Mouse (Mus musculus) heart, embryonic 16.5 days (tissue): ENCODE data around the gene Hspa12a. TPM values are rescaled to one million over a fixed set of nuclear protein-coding genes. Genes with fewer than 3 reads are reported as not detected.

ENCODE experiments used
- ATAC-seq: fragments of 200-750 bp; cut with Nextera tagmentation; replicated peaks from 2 replicates; pipeline ENCODE4 v1.8.0; 2017; ENCODE audit warnings: moderate number of reproducible peaks; ENCODE audit not compliant: insufficient read depth, low FRiP score; ENCODE audit errors: extremely low read depth
- H3K27ac ChIP-seq: fragments of 300-500 bp; sonication (generic); 2 replicates; pipeline ENCODE4 v1.5.1; 2014; ENCODE audit warnings: mild to moderate bottlenecking, low read length, control low read depth, moderate library complexity
- H3K27me3 ChIP-seq: fragments of 300-500 bp; sonication (generic); 2 replicates; pipeline ENCODE4 v1.6.1; 2014; ENCODE audit warnings: low read length, mixed read lengths; ENCODE audit not compliant: control insufficient read depth, insufficient read depth
- H3K36me3 ChIP-seq: fragments of 300-500 bp; sonication (generic); 2 replicates; pipeline ENCODE4 v1.6.1; 2014; ENCODE audit not compliant: control insufficient read depth, insufficient read depth
- H3K4me1 ChIP-seq: fragments of 300-500 bp; sonication (generic); 2 replicates; pipeline ENCODE4 v1.6.1; 2014; ENCODE audit warnings: low read length, mixed read lengths; ENCODE audit not compliant: control insufficient read depth, insufficient read depth
- H3K4me2 ChIP-seq: fragments of 300-500 bp; sonication (generic); 2 replicates; pipeline ENCODE4 v1.6.1; 2014; ENCODE audit warnings: low read depth, mild to moderate bottlenecking, control low read depth, low read length
- H3K4me3 ChIP-seq: fragments of 300-500 bp; sonication (generic); 2 replicates; pipeline ENCODE4 v1.5.1; 2014; ENCODE audit warnings: mild to moderate bottlenecking, control low read depth, low read length
- H3K9ac ChIP-seq: fragments of 300-500 bp; sonication (generic); 2 replicates; pipeline ENCODE4 v1.6.1; 2014; ENCODE audit warnings: low read length, control low read depth
- H3K9me3 ChIP-seq: fragments of 300-500 bp; sonication (generic); replicated peaks from 2 replicates; pipeline ENCODE4 v1.6.1; 2016; ENCODE audit warnings: low read length; ENCODE audit not compliant: control insufficient read depth
- WGBS: fragments of 180-500 bp; shearing (Covaris S2); extraction: QIAGEN DNeasy Blood & Tissue Kit; methylation state at CpG from one replicate; pipeline ENCODE4 v1.1.7; 2014; 5-methylcytosine and 5-hydroxymethylcytosine counted together
- polyA plus RNA-seq: library from polyadenylated mRNA; unstranded; fragments of >200 nt; fragmentation: Nextera tagmentation; extraction: Ambion mirVana; gene quantifications from 2 replicates; pipeline ENCODE4 v1.2.1, GENCODE M21; 2015

The Hspa12a gene
- polyA plus RNA-seq, 1 experiment from 2014 or later: 13.7 TPM

DNA sequence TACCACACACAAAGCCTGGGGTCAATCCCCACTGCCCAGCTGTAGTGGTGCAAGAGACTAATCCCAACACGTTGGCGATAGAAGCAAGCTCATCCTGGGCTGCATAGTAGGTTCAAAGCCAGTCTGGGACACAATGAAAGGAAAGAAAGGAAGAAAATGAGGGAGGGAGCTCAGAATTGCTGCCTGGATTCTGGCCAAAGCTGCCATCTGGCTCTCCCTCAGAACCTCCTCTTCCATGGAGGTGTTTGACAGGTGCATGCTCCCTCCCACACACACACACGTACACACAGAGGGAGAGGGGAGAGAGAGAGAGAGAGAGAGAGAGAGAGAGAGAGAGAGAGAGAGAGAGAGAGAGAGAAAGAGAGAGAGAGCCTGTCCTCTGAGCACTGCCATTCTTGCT lies 47.2 kb downstream of the Hspa12a start:
- 88% methylated on average over 2 of the region's 3 CpGs for WGBS
- Histone ChIP-seq H3K4me3 (no peak overlapping the region), H3K9ac (no peak overlapping the region), H3K4me2 (no peak overlapping the region), H3K36me3 (no peaks in the 10 kb centered on the region), H3K27me3 (no peaks in the 10 kb centered on the region), H3K27ac (no peak overlapping the region), H3K9me3 (peaks cover 6% of the 10 kb centered on the region), H3K4me1 (no peaks in the 10 kb centered on the region)
- no peak for ATAC-seq

DNA sequence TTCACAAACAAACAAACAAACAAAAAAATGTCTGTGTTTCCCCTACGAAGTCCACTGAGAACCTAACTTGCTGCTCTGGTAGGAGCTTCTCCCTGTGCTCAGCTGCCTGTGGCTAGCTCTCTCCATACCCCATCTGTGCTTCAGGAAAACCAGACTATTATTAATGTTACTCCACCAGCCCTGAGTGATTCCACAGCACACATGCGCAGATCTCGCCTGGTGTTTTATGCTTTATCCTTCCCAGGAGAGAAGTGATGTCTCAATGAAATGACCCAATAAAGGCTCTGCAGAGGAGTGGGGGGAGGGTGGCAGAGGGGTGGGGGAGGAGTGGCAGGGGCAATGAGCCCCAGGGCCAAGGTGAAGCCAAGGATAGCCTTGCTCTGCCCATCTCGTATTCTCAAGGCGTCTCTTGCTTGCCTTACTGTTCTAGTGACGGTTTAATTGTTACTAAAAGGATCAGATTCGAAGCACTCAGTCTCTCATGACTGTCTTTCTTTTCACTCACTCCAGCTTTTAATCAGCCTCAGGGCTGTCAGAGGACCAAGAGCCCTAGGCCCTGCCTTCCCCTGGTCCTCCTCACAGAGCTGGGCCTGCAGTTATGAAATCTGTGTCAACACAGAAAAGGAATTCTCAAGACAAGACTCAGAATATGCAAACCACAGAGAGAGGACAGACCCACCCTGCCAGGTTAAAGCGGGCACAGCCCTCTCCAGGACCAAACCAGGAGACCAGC lies 54.0 kb downstream of the Hspa12a start:
- Histone ChIP-seq H3K27ac (no peak overlapping the region), H3K4me3 (no peak overlapping the region), H3K4me1 (no peaks in the 10 kb centered on the region), H3K27me3 (no peaks in the 10 kb centered on the region), H3K36me3 (no peaks in the 10 kb centered on the region), H3K4me2 (no peak overlapping the region), H3K9ac (no peak overlapping the region), H3K9me3 (no peaks in the 10 kb centered on the region)
- 73% methylated on average over 8 of the region's 8 CpGs for WGBS
- no peak for ATAC-seq

DNA sequence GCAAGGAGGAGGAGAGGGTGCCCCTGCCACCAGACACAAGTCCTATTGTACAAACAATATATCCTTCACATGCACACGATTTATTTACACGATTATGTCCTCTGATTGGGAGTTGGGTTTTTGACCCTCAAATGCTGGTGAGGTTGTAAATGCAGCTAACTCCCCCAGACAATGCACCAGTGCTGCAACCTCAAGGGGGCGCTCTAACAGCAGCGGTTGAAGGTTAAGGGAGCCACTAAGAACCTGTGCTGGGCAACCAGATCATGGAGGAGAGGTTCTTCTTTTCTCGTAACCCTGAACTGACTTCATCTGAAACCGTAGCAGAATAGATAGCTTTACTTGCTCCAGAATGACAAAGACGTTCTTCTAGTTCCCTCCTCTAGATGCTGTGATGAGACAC lies 57.0 kb downstream of the Hspa12a start:
- H3K9ac ChIP-seq: no peak overlapping the region
- no peak overlapping the region for H3K4me2 ChIP-seq
- H3K27me3 ChIP-seq: no peaks in the 10 kb centered on the region
- no peaks in the 10 kb centered on the region for H3K9me3 ChIP-seq
- 66% methylated on average over 7 of the region's 7 CpGs for WGBS
- no peak for ATAC-seq
- peaks cover 10% of the 10 kb centered on the region for H3K4me1 ChIP-seq
- H3K4me3 ChIP-seq: no peak overlapping the region
- no peaks in the 10 kb centered on the region for H3K36me3 ChIP-seq
- no peak overlapping the region for H3K27ac ChIP-seq

DNA sequence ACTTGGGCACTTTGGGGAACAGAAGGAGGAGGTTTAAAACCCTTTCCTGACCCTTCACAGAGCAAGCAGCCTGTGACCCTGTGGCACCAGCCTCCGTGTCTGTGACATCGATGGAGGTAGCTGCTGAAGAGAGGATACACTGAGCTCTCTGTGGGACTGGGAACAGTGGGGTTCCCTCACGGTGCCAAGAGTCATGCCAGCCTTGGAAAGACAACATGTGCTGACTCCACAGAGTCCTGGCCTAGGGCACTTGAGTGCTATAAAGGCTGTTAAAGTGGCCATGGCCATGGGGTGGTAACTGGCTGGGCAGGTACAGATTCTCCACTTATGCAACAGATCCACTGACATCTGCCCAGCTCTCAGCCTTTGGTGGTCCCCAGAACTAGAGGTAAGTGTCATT lies 60.0 kb downstream of the Hspa12a start:
- no peak overlapping the region for H3K4me3 ChIP-seq
- H3K9ac ChIP-seq: no peak overlapping the region
- H3K27ac ChIP-seq: no peak overlapping the region
- H3K4me2 ChIP-seq: no peak overlapping the region
- no peaks in the 10 kb centered on the region for H3K9me3 ChIP-seq
- H3K36me3 ChIP-seq: no peaks in the 10 kb centered on the region
- peaks cover 18% of the 10 kb centered on the region for H3K4me1 ChIP-seq
- no peaks in the 10 kb centered on the region for H3K27me3 ChIP-seq
- no peak for ATAC-seq
- 82% methylated on average over 3 of the region's 3 CpGs for WGBS

DNA sequence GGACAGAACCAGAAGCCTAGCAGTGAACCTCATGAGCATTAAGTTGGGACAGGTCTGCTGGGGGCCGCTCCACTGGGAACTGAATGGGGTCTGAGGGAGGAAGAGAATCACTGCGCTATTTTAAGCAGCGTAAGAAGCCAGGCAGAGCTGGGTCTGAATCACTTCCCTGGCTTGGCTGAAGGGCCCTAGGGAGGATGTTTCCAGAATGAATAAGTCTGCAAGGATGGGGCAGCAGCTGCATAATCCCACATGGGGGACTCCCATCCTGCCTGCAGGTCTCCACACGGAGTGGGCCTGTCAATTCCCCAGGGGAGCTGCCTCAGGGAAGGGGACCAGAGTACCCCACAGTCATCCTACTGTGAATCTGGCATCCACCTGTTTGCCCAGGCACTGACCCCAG lies 61.1 kb downstream of the Hspa12a start:
- ATAC-seq: peak; percentile 42; the same call in 1 of the 2 replicates
- WGBS: 22% methylated on average over 4 of the region's 4 CpGs
- Histone ChIP-seq H3K9me3 (no peaks in the 10 kb centered on the region), H3K36me3 (no peaks in the 10 kb centered on the region), H3K27me3 (no peaks in the 10 kb centered on the region), H3K4me2 (no peak overlapping the region), H3K27ac (0 out of 2 replicates have a peak overlapping the region, but pooled peaks have one; percentile 14), H3K4me3 (no peak overlapping the region), H3K9ac (no peak overlapping the region), H3K4me1 (peaks cover 23% of the 10 kb centered on the region)

DNA sequence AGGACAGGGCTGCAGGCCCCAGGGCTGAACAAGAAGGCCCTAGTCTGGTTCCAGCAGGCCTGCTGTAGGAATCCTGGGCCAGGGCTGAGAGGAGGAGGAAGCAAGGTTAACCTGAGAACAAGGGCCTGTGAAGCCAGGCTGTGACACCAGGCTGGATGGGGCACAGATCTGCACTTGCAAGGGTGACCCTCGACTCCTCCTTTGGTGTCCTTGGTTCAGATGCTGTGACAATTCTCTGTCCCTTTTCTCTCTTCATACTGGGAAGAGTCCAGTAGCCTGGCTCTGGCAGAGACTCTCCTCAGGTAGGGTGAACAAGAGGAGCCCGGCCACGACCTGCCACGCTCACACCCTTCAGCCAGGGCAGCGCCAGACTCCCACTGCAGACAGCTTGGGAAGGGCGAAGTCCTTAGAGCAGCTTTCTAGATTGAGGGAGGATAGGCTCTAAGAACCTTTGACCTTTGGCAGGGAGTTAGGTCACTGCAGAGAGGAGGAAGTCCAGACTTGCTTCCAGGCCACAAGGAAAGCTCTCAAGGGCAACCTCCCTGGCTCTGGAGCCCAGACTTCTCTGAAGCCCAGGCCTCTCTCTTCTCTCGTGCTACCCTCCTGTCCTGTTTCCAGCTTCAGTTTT lies 64.0 kb downstream of the Hspa12a start:
- H3K4me1 ChIP-seq: peaks cover 23% of the 10 kb centered on the region
- no peaks in the 10 kb centered on the region for H3K9me3 ChIP-seq
- H3K4me3 ChIP-seq: no peak overlapping the region
- no peaks in the 10 kb centered on the region for H3K27me3 ChIP-seq
- H3K9ac ChIP-seq: peak overlapping the region; percentile 34; the same call in 1 of the 2 replicates
- 0 out of 2 replicates have a peak overlapping the region, but pooled peaks have one; percentile 3 for H3K27ac ChIP-seq
- 84% methylated on average over 7 of the region's 7 CpGs for WGBS
- H3K36me3 ChIP-seq: no peaks in the 10 kb centered on the region
- no peak for ATAC-seq
- H3K4me2 ChIP-seq: no peak overlapping the region

DNA sequence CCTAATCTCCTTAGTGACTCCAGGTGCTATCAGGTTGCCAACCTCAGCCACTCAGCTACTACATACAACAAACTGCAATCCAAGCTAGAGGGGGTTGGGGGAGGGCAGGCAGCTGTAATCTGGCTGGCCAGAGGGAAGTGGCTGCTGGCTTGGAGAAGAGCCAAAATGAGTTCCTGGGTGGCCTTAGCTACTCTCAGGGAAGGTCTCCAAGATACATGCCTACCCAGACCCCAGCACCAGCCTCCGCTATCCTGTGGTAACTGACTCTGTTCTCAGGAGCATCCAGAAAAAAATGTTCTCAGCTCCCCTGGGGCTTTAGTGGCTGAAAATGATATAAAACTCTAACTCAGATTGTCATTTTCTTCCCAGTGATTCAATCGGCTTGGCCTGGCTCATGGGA lies 64.9 kb downstream of the Hspa12a start:
- Histone ChIP-seq H3K27ac (no peak overlapping the region), H3K9me3 (no peaks in the 10 kb centered on the region), H3K9ac (no peak overlapping the region), H3K4me1 (peaks cover 23% of the 10 kb centered on the region), H3K36me3 (no peaks in the 10 kb centered on the region), H3K27me3 (no peaks in the 10 kb centered on the region), H3K4me2 (no peak overlapping the region), H3K4me3 (no peak overlapping the region)
- ATAC-seq: 0 out of 2 replicates have a peak, but pooled peaks have one; percentile 34
- 56% methylated on average over 2 of the region's 2 CpGs for WGBS

DNA sequence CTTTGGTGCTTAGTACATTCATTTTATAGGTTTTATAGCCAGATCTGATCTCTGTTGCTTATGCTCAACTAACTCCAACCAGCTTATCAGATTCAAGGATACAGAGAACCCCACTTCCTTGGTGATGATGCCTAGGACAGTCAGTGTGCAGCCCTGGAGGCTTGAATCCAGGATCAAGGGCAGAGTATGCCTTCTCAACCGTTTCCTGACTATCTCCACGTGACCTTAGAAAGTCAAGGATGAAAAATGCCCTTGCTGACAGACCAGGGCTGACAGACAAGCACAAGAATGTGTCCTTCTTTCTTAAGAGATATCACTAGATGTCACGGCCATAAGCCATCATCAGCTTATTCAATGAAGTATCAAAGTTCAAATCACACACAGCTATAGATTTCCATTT lies 69.9 kb downstream of the Hspa12a start:
- Histone ChIP-seq H3K4me2 (no peak overlapping the region), H3K9ac (no peak overlapping the region), H3K27ac (no peak overlapping the region), H3K9me3 (no peaks in the 10 kb centered on the region), H3K4me3 (no peak overlapping the region), H3K36me3 (no peaks in the 10 kb centered on the region), H3K27me3 (no peaks in the 10 kb centered on the region), H3K4me1 (peaks cover 8% of the 10 kb centered on the region)
- ATAC-seq: no peak
- 55% methylated on average over 3 of the region's 3 CpGs for WGBS
